Mouse (Mus musculus) Muller cell, postnatal 12 days (primary cell): ENCODE measurements at regions not wholly inside any gene's neighbourhood (a gene's known extent, or its start where the extent isn't known, plus 50 kb on each side); places are given as distances from the start of the nearest gene placed in this dataset.
A peak's percentile ranks its signal among the peaks of the same experiment; 100 is the strongest.
"Not testable (repeated sequence)": the region's sequence is repeated elsewhere in the genome, so short reads cannot be mapped to it uniquely, and the experiment has no call there.

Experiments used
- DNase-seq: peaks from one replicate; pipeline ENCODE4 v3.0.0-alpha.2; 2015; ENCODE audit errors: inconsistent ontology term

- no peak for DNase-seq
Observed at GRCm38 (mm10) chr10:85242701-85243100, 57.8 kb upstream of the Cry1 start.

GRCm38 (mm10) chr10:85243556-85243955, 58.7 kb upstream of the Cry1 start:
- DNase-seq, result no peak

- no peak for DNase-seq
Observed at GRCm38 (mm10) chr10:85265746-85266145, 80.9 kb upstream of the Cry1 start.

- DNase-seq, result no peak
Observed at GRCm38 (mm10) chr10:85266148-85266547, 81.3 kb upstream of the Cry1 start.

- no peak for DNase-seq
Observed at GRCm38 (mm10) chr10:85266796-85267195, 81.9 kb upstream of the Cry1 start.

GRCm38 (mm10) chr10:85270209-85270608, 85.3 kb upstream of the Cry1 start:
- DNase-seq, result no peak

- DNase-seq, result no peak
Observed at GRCm38 (mm10) chr10:85276793-85277192, 91.9 kb upstream of the Cry1 start.

GRCm38 (mm10) chr10:85291733-85292476, 94.7 kb upstream of the Btbd11 start:
- no peak for DNase-seq

- DNase-seq, result no peak
Observed at GRCm38 (mm10) chr10:85292477-85292855, 94.1 kb upstream of the Btbd11 start.

- no peak for DNase-seq
Observed at GRCm38 (mm10) chr10:85293071-85293783, 93.4 kb upstream of the Btbd11 start.

- DNase-seq, result no peak
Observed at GRCm38 (mm10) chr10:85295133-85295887, 91.3 kb upstream of the Btbd11 start.

- peak; percentile 64 for DNase-seq
Observed at GRCm38 (mm10) chr10:85311781-85312180, 74.8 kb upstream of the Btbd11 start.

GRCm38 (mm10) chr10:85313331-85313730, 73.3 kb upstream of the Btbd11 start:
- DNase-seq, result not testable (repeated sequence)

GRCm38 (mm10) chr10:85320971-85321370, 65.6 kb upstream of the Btbd11 start:
- peak; percentile 25 for DNase-seq

GRCm38 (mm10) chr10:85322280-85322679, 64.3 kb upstream of the Btbd11 start:
- no peak for DNase-seq

GRCm38 (mm10) chr10:85329382-85329781, 57.2 kb upstream of the Btbd11 start:
- DNase-seq, result no peak

- DNase-seq, result peak; percentile 48
Observed at GRCm38 (mm10) chr10:85330938-85331691, 55.5 kb upstream of the Btbd11 start.
